In the genomic region with DNA sequence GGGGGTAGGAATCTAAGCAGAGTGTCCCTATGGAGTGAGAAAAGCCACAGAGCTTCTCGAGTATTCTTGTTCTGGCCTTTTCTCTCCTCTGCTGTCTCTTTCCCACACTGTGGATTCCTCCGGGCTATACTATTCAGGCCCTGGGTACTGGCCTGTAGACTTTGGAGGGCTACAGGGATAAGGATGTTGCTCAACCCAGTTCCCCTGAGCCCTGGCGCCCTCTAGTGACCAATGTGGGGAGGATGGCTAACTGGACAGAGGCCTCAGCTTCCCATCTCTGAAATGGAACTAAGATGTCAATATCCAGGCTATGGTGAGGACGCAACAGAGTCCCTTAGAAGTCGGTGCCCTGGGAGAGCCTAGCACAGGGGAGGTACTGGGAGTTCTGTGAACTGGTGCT, we compare ENCODE assay signal across 9 mouse cellular contexts. TPM values are rescaled to one million over a fixed set of nuclear protein-coding genes. Genes with fewer than 3 reads are reported as not detected.
DNase-seq lines count a peak whose midpoint lies in the region; ATAC-seq and TF ChIP-seq lines count a peak whose summit lies in the region.
"Had no signal": no experiment of that assay in that cellular context is flagged by ENCODE, and none has a peak within 500 bp of the region (broad histone marks: within the 10 kb centered on the region; RNA-seq: fewer than 3 reads in every experiment).

No protein-coding gene starts in this region.

- no peaks in the 10 kb centered on the region for H3K36me3 ChIP-seq in spleen, adult 2 months (ENCODE audit: control insufficient read depth, insufficient read depth, low read length)
- H3K36me3 ChIP-seq in lung, embryonic 16.5 days (ENCODE audit: control insufficient read depth, insufficient read depth, low read length): no peaks in the 10 kb centered on the region

- peak; percentile 48; the same call in 1 of the 2 replicates for TF ChIP-seq CTCF in spleen, adult 2 months (IDR thresholded peaks at IDR 0.05; ENCODE audit: extremely low read depth, insufficient read depth, insufficient read length, insufficient replicate concordance)

- ATAC-seq in common myeloid progenitor, adult 5-6 weeks (replicated peaks; ENCODE audit: low read depth, poor library complexity, severe bottlenecking): peak; percentile 88
- peak; percentile 53; the same call in 1 of the 2 replicates for ATAC-seq in lung, embryonic 16.5 days (ENCODE audit: low read depth)

- peak; percentile 53 for DNase-seq in cerebellum, adult 11 months
- DNase-seq in cerebellum, adult 11-12 months: no peak
- DNase-seq in spleen, adult 2 months (ENCODE audit: low read depth in 1 of 2, low spot score in 2 of 2): peak in 1 of 2 experiments; percentile 30
- no peak for DNase-seq in spleen, adult 12 weeks (ENCODE audit: low spot score)
- DNase-seq in heart, postnatal 36 days: peak; percentile 78 to 80
- peak; percentile 33 for DNase-seq in thymus, postnatal 0 days (ENCODE audit: low spot score)

- no peak overlapping the region for H3K27ac ChIP-seq in spleen, adult 2 months (ENCODE audit: insufficient read depth, low read length)
- H3K27ac ChIP-seq in lung, embryonic 16.5 days (ENCODE audit: low read length): no peak overlapping the region

- TF ChIP-seq POLR2A in spleen, adult 2 months (IDR thresholded peaks at IDR 0.05; ENCODE audit: low read depth, low read length): no peak

- no peak overlapping the region for H3K9ac ChIP-seq in lung, embryonic 16.5 days (ENCODE audit: low read length)

- H3K4me3 ChIP-seq in spleen, adult 2 months (ENCODE audit: extremely low read depth, insufficient read depth, insufficient read length): no peak overlapping the region
- H3K4me3 ChIP-seq in lung, embryonic 16.5 days (ENCODE audit: low read length): no peak overlapping the region

- 42% methylated on average over 5 of the region's 5 CpGs for WGBS in spleen, adult 2 months
- 38% methylated on average over 5 of the region's 5 CpGs for WGBS in lung, embryonic 16.5 days

- no peaks in the 10 kb centered on the region for H3K4me1 ChIP-seq in spleen, adult 2 months (ENCODE audit: control insufficient read depth, insufficient read depth, insufficient read length)
- no peaks in the 10 kb centered on the region for H3K4me1 ChIP-seq in lung, embryonic 16.5 days (replicated peaks; ENCODE audit: control insufficient read depth, insufficient read depth, low read length)

- H3K4me2 ChIP-seq in lung, embryonic 16.5 days (ENCODE audit: low read depth, low read length): no peak overlapping the region

- no peaks in the 10 kb centered on the region for H3K9me3 ChIP-seq in lung, embryonic 16.5 days (ENCODE audit: control insufficient read depth, low read length)

- intact Hi-C loops in heart, postnatal 36 days (cut with DNase I): loop anchor here (1.0 kb wide), 1 partner anchor 19 kb away; no protein-coding TSS in a partner anchor

- no peaks in the 10 kb centered on the region for H3K27me3 ChIP-seq in spleen, adult 2 months (ENCODE audit: control insufficient read depth, insufficient read depth, low read length)
- no peaks in the 10 kb centered on the region for H3K27me3 ChIP-seq in lung, embryonic 16.5 days (ENCODE audit: control insufficient read depth, insufficient read depth, low read depth, low read length)

RNA-seq across cellular contexts. Expression of a gene that starts 0.6 kb away (rescaled TPM):
- polyA plus RNA-seq in spleen, adult 2 months (2012; rRNA removed): 12.6 and 20.1 TPM in 2 replicates
- total RNA-seq in common myeloid progenitor, adult 5-6 weeks (2017): not detected in 2 replicates
- total RNA-seq in heart, postnatal 36 days (2021): 1 to 10 TPM; 2.8 to 3.6 TPM
- 9.1 and 9.3 TPM in 2 replicates for polyA plus RNA-seq in lung, embryonic 16.5 days (2015; fragmentation: Nextera tagmentation; extraction: Ambion mirVana)
- 3.6 and 4.3 TPM in 2 replicates for polyA plus RNA-seq in thymus, postnatal 0 days (2015; fragmentation: Nextera tagmentation; extraction: Ambion mirVana)

RNA-seq across cellular contexts. Expression of a gene that starts 17.9 kb away (rescaled TPM):
- 0.21 and 0.48 TPM in 2 replicates for polyA plus RNA-seq in spleen, adult 2 months (2012; rRNA removed)
- not detected in 2 replicates for total RNA-seq in common myeloid progenitor, adult 5-6 weeks (2017)
- total RNA-seq in heart, postnatal 36 days (2021): not detected
- polyA plus RNA-seq in lung, embryonic 16.5 days (2015; fragmentation: Nextera tagmentation; extraction: Ambion mirVana): 0.14 TPM in 1 of 2 replicates, not detected in the other
- polyA plus RNA-seq in thymus, postnatal 0 days (2015; fragmentation: Nextera tagmentation; extraction: Ambion mirVana): 1.0 and 1.2 TPM in 2 replicates

RNA-seq across cellular contexts. Expression of a gene that starts 22.5 kb away (rescaled TPM):
- 0.23 and 0.34 TPM in 2 replicates for polyA plus RNA-seq in spleen, adult 2 months (2012; rRNA removed)
- not detected in 2 replicates for total RNA-seq in common myeloid progenitor, adult 5-6 weeks (2017)
- total RNA-seq in heart, postnatal 36 days (2021): under 1 TPM in 1 of 2 experiments, not detected in 1; 0.22 TPM
- 0.16 and 0.43 TPM in 2 replicates for polyA plus RNA-seq in lung, embryonic 16.5 days (2015; fragmentation: Nextera tagmentation; extraction: Ambion mirVana)
- polyA plus RNA-seq in thymus, postnatal 0 days (2015; fragmentation: Nextera tagmentation; extraction: Ambion mirVana): 0.05 and 0.10 TPM in 2 replicates
- total RNA-seq: left cerebral cortex, postnatal 25 days had no signal

RNA-seq across cellular contexts. Expression of a gene that starts 28.7 kb away (rescaled TPM):
- polyA plus RNA-seq in spleen, adult 2 months (2012; rRNA removed): 0.07 and 0.09 TPM in 2 replicates
- total RNA-seq in common myeloid progenitor, adult 5-6 weeks (2017): 0.50 and 1.6 TPM in 2 replicates
- not detected for total RNA-seq in heart, postnatal 36 days (2021)
- 1.5 and 2.5 TPM in 2 replicates for polyA plus RNA-seq in lung, embryonic 16.5 days (2015; fragmentation: Nextera tagmentation; extraction: Ambion mirVana)
- 3.0 and 3.3 TPM in 2 replicates for polyA plus RNA-seq in thymus, postnatal 0 days (2015; fragmentation: Nextera tagmentation; extraction: Ambion mirVana)

Comparison
In these comparisons a context has a peak if more than half of its experiments do, and no peak if none do; other contexts are left out.
1. DNase-seq: peak in cerebellum, adult 11 months (single experiment), heart, postnatal 36 days (2 of 2) and thymus, postnatal 0 days (single experiment); none in cerebellum, adult 11-12 months (single experiment) and spleen, adult 12 weeks (single experiment).